Mouse (Mus musculus): Measurements from ENCODE around the gene Fosl2. TPM values are rescaled to one million over a fixed set of nuclear protein-coding genes. Genes with fewer than 3 reads are reported as not detected.

The Fosl2 gene
- polyA plus RNA-seq, 1 experiment from 2014 or later = 0.70 TPM

DNA sequence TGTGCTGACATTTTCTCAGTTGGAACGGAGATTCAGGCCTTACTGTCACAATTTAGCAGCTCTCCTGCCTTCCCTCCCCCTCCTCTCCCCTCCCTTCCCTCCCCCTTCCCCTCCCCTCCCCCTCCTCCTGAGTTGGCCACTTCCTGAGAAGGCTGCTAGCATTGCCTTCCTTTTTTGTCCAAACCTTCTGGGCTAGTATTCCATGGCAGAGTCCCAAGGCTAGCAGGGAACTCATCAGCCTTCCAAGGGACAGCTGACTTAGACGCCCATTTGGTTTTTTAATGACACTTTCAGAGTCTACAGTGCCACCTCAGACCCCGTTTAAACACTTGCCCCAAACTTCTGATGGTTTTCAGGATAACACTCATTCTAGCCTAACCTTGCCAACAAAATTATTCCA, 7.7 kb upstream of the Fosl2 start:
- Histone ChIP-seq H3K36me3 (ENCODE audit: control insufficient read depth, insufficient read depth, low read length) (no peaks in the 10 kb centered on the region), H3K27ac (ENCODE audit: low read depth, low read length) (no peak overlapping the region), H3K4me1 (ENCODE audit: control insufficient read depth, insufficient read depth, low read depth, low read length) (0 out of 2 replicates have a peak, but pooled peaks cover 2% of the 10 kb centered on the region), H3K4me2 (ENCODE audit: low read length) (no peak overlapping the region), H3K4me3 (ENCODE audit: low read length) (no peak overlapping the region), H3K9me3 (ENCODE audit: control insufficient read depth, low read length) (no peaks in the 10 kb centered on the region), H3K27me3 (replicated peaks; ENCODE audit: control insufficient read depth, insufficient read depth, low read length) (peaks cover 8% of the 10 kb centered on the region), H3K9ac (ENCODE audit: low read depth, low read length) (no peak overlapping the region)
- no peak for ATAC-seq
- WGBS = 56% methylated on average over 3 of the region's 3 CpGs

DNA sequence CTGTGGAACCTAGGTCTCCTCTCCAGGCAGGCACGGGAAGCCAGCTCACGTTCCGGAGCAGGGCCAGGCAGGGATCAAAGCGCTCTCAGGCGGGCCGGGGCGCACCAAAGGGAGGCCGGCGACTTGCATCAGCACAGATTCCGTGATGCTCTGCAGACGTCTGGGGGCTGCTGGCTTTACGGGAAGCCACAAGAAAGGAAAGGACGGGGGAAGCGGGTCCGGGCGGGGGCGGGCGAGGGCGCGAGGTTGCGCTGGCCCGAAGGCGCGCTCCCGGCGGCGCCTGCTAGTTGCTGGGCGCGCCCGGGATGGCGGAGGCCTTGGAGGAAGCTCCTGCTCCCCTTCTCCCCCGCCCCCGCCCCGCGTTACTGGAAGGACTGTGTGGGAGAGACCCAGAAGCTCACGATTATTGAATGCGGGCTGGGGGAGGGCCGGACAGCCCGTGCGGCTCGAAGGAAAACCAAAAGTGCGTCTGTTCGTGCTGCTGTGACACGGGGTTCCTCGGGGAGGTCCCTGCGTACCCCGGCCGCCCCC, 2.6 kb upstream of the Fosl2 start:
- H3K4me3 ChIP-seq (ENCODE audit: low read length) = peak overlapping the region; percentile 70
- no peaks in the 10 kb centered on the region for H3K9me3 ChIP-seq (ENCODE audit: control insufficient read depth, low read length)
- H3K27ac ChIP-seq (ENCODE audit: low read depth, low read length) = peak overlapping the region; percentile 70
- H3K9ac ChIP-seq (ENCODE audit: low read depth, low read length) = peak overlapping the region; percentile 79
- ATAC-seq = peak; percentile 25; the same call in 1 of the 2 replicates
- H3K4me1 ChIP-seq (ENCODE audit: control insufficient read depth, insufficient read depth, low read depth, low read length) = peaks cover 22% of the 10 kb centered on the region
- peak overlapping the region; percentile 96 for H3K4me2 ChIP-seq (ENCODE audit: low read length)
- under 1% methylated on average over 34 of the region's 48 CpGs for WGBS
- H3K36me3 ChIP-seq (ENCODE audit: control insufficient read depth, insufficient read depth, low read length) = no peaks in the 10 kb centered on the region
- peaks cover 19% of the 10 kb centered on the region for H3K27me3 ChIP-seq (replicated peaks; ENCODE audit: control insufficient read depth, insufficient read depth, low read length)

DNA sequence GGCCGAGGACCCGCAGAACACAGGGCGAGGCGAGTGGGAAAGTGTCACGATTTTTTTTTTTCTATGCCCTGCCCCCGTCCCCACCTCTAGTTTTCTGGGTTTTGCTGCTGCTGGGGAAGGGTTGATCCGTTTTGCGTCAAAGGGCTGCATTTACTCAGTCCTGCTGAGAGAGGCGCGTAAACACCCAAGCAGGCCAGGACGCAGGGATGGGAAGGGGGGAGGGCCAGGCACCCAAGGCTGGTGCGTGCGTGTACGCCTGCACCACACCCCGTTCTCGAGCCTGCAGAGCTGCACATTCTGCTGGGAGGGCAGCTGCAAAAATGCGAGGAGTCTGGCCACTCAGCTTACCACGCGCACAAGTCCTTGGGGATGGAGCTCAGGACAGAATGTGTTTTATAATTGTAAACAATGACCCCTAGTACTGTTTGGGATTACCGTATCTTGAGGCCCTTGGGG, 2.0 kb upstream of the Fosl2 start:
- Histone ChIP-seq H3K4me2 (ENCODE audit: low read length) (peak overlapping the region; percentile 96), H3K27me3 (replicated peaks; ENCODE audit: control insufficient read depth, insufficient read depth, low read length) (peaks cover 19% of the 10 kb centered on the region), H3K36me3 (ENCODE audit: control insufficient read depth, insufficient read depth, low read length) (no peaks in the 10 kb centered on the region), H3K9ac (ENCODE audit: low read depth, low read length) (peak overlapping the region; percentile 79), H3K9me3 (ENCODE audit: control insufficient read depth, low read length) (no peaks in the 10 kb centered on the region), H3K27ac (ENCODE audit: low read depth, low read length) (peak overlapping the region; percentile 70), H3K4me1 (ENCODE audit: control insufficient read depth, insufficient read depth, low read depth, low read length) (peaks cover 22% of the 10 kb centered on the region), H3K4me3 (ENCODE audit: low read length) (peak overlapping the region; percentile 70)
- ATAC-seq = no peak
- WGBS = 0% methylated on average over 20 of the region's 20 CpGs

DNA sequence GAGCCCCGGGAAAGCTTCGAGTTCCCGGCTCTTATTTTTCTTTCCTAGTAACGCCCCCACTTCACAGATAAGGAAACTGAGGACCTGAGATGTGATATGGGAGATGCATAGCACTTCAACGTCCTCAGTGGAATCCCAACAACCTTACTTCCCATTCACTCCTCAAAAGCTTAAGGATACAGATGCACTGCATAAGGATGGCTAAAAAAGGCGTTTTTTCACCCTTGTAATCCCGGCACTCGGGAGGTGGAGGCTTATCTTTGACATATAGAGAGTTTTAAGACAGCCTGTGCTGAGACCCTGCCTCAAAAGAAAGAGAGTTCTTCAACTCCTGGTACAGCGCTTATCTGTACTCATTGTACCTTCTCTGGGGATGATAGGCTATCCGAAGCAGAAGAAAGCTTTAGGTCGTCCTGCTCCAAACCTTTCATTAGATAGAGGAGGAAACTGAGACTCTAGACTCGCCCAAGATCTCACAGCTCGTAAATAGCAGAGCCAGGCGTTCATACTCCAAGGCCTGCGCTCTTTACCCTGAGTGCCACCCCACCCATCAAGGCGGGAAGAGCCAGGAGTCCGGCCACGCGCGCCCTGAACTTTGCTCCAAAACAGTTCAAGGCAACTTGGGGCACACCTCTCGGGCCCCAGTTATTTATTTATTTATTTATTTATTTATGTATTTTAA, 1.4 kb upstream of the Fosl2 start:
- H3K9ac ChIP-seq (ENCODE audit: low read depth, low read length) = peak overlapping the region; percentile 79
- ATAC-seq = no peak
- H3K27me3 ChIP-seq (replicated peaks; ENCODE audit: control insufficient read depth, insufficient read depth, low read length) = peaks cover 19% of the 10 kb centered on the region
- H3K4me2 ChIP-seq (ENCODE audit: low read length) = peak overlapping the region; percentile 96
- H3K4me1 ChIP-seq (ENCODE audit: control insufficient read depth, insufficient read depth, low read depth, low read length) = peaks cover 22% of the 10 kb centered on the region
- peak overlapping the region; percentile 3; the same call in 1 of the 2 replicates for H3K27ac ChIP-seq (ENCODE audit: low read depth, low read length)
- H3K36me3 ChIP-seq (ENCODE audit: control insufficient read depth, insufficient read depth, low read length) = no peaks in the 10 kb centered on the region
- H3K4me3 ChIP-seq (ENCODE audit: low read length) = peak overlapping the region; percentile 70
- WGBS = 3% methylated on average over 21 of the region's 21 CpGs
- no peaks in the 10 kb centered on the region for H3K9me3 ChIP-seq (ENCODE audit: control insufficient read depth, low read length)

DNA sequence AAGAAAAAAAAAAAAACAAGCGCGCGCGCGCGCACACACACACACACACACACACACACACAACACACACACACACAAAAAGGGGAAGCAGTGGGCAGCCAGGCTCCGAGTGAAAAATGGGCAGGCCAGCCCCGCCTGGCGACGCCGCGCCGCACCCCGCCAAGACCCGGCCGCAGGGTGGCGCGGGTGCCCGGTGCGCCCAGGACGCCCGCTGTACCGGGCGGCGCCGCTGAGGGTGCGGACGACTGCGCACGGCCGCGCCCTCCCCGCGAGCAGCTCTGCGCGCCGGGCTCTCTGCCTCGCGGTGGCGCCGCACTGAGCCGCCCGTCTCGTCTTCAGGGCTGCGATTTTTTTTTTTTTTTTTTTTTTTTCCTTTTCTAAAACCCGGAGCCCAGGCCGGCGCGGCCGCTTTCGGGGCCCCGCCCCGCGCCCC, 682 bp upstream of the Fosl2 start:
- peak; percentile 60 for ATAC-seq
- Histone ChIP-seq H3K27ac (ENCODE audit: low read depth, low read length) (peak overlapping the region; percentile 85), H3K36me3 (ENCODE audit: control insufficient read depth, insufficient read depth, low read length) (no peaks in the 10 kb centered on the region), H3K4me1 (ENCODE audit: control insufficient read depth, insufficient read depth, low read depth, low read length) (peaks cover 22% of the 10 kb centered on the region), H3K9ac (ENCODE audit: low read depth, low read length) (peak overlapping the region; percentile 82), H3K27me3 (replicated peaks; ENCODE audit: control insufficient read depth, insufficient read depth, low read length) (peaks cover 19% of the 10 kb centered on the region), H3K4me3 (ENCODE audit: low read length) (peak overlapping the region; percentile 70), H3K4me2 (ENCODE audit: low read length) (peak overlapping the region; percentile 96), H3K9me3 (ENCODE audit: control insufficient read depth, low read length) (no peaks in the 10 kb centered on the region)
- 2% methylated on average over 30 of the region's 54 CpGs for WGBS

DNA sequence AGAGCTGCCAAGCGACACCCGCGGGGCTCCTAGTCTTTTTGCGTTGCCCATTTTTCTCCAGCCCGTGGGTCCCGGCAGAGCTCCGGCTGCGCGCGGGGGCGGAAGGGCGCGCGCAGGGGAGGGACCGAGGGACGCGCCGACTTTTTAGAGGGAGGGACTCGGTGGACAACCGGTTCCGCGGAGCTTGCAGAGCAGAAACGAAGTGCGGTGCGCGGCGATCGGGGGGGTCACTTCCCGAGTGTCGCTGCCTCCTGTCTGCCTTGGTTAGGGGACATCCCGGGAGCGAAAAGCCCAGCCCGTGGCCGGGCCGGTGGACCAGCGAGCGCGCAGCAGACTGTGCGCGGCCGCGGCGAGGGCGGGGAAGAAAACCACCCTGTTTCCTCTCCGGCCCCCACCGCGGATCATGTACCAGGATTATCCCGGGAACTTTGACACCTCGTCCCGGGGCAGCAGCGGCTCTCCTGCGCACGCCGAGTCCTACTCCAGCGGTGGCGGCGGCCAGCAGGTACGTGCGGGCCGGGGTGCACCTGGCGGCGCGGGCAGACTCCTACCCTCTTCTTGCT, 781 bp downstream of the Fosl2 start:
- Histone ChIP-seq H3K27me3 (replicated peaks; ENCODE audit: control insufficient read depth, insufficient read depth, low read length) (peaks cover 17% of the 10 kb centered on the region), H3K4me3 (ENCODE audit: low read length) (peak overlapping the region; percentile 70), H3K9me3 (ENCODE audit: control insufficient read depth, low read length) (no peaks in the 10 kb centered on the region), H3K4me1 (ENCODE audit: control insufficient read depth, insufficient read depth, low read depth, low read length) (peaks cover 22% of the 10 kb centered on the region), H3K27ac (ENCODE audit: low read depth, low read length) (peak overlapping the region; percentile 85), H3K4me2 (ENCODE audit: low read length) (peak overlapping the region; percentile 96), H3K36me3 (ENCODE audit: control insufficient read depth, insufficient read depth, low read length) (no peaks in the 10 kb centered on the region), H3K9ac (ENCODE audit: low read depth, low read length) (peak overlapping the region; percentile 82)
- under 1% methylated on average over 60 of the region's 63 CpGs for WGBS
- no peak for ATAC-seq

DNA sequence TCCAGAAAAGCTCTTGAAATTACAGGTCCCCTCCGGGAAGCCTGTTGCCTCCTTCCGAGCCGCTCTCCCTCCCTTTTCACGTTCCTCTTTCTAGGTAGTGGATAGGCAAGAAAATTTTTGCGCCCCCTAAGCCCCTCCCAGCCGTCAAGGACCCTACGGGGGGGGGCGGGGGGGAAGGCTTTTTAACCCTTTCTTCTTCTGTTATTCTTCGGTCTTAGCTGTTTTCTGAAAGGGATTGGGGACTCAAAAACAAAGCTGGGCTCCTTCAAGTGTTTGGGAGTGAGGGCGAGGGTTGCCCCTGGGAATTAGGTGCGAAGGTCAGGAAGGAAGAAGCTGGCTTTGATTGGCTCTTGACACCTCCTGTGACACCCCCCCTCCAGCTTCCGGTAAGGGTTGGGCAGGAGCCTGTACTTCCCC, 1.5 kb downstream of the Fosl2 start:
- Histone ChIP-seq H3K9me3 (ENCODE audit: control insufficient read depth, low read length) (no peaks in the 10 kb centered on the region), H3K9ac (ENCODE audit: low read depth, low read length) (no peak overlapping the region), H3K27ac (ENCODE audit: low read depth, low read length) (no peak overlapping the region), H3K4me2 (ENCODE audit: low read length) (peak overlapping the region; percentile 96), H3K4me3 (ENCODE audit: low read length) (peak overlapping the region; percentile 70), H3K36me3 (ENCODE audit: control insufficient read depth, insufficient read depth, low read length) (no peaks in the 10 kb centered on the region), H3K27me3 (replicated peaks; ENCODE audit: control insufficient read depth, insufficient read depth, low read length) (peaks cover 11% of the 10 kb centered on the region), H3K4me1 (ENCODE audit: control insufficient read depth, insufficient read depth, low read depth, low read length) (peaks cover 22% of the 10 kb centered on the region)
- WGBS = 3% methylated on average over 12 of the region's 12 CpGs
- no peak for ATAC-seq

DNA sequence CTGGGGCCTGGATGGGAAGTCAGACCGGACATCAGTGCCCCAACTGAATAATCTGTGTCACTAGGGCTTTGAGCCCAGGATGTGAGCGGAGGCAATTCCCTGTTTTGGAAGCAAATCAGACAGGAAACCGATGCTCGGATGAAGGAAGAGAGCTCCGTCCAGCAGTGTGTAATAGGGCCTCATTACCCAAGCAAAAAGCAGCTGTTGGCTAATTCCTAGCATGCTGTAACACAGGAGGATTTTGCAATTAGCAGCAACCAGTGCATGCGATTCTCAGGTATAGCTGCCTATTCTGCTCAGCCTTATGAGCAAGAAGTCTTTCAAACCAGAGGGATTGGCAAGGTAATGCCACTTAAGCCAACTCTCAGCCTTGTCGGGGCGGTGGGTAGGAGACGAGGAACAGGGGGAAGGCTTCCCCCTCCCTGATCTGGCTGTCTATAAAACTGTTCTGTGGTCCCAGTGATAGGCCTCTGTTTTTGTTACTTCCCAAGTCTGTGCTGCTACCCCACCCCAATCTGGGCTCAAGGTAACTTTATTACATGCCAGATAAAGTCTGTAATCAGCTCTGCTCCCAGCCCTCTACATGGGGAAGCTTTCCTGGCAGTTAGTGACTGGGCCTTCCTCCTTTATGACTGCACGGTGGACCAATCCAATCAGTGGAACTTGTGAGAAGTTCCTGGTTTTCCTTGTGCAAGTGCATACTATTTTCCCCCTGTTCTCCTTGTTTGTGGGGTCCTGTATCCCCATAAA, 3.0 kb downstream of the Fosl2 start:
- no peaks in the 10 kb centered on the region for H3K9me3 ChIP-seq (ENCODE audit: control insufficient read depth, low read length)
- peaks cover 19% of the 10 kb centered on the region for H3K4me1 ChIP-seq (ENCODE audit: control insufficient read depth, insufficient read depth, low read depth, low read length)
- WGBS = 70% methylated on average over 10 of the region's 10 CpGs
- no peak overlapping the region for H3K4me3 ChIP-seq (ENCODE audit: low read length)
- no peak overlapping the region for H3K9ac ChIP-seq (ENCODE audit: low read depth, low read length)
- H3K27me3 ChIP-seq (replicated peaks; ENCODE audit: control insufficient read depth, insufficient read depth, low read length) = peaks cover 11% of the 10 kb centered on the region
- H3K27ac ChIP-seq (ENCODE audit: low read depth, low read length) = no peak overlapping the region
- no peaks in the 10 kb centered on the region for H3K36me3 ChIP-seq (ENCODE audit: control insufficient read depth, insufficient read depth, low read length)
- no peak overlapping the region; the same call in 1 of the 2 replicates for H3K4me2 ChIP-seq (ENCODE audit: low read length)
- ATAC-seq = no peak
